Mouse (Mus musculus): Measurements from ENCODE around the gene 4930562C15Rik. TPM values are rescaled to one million over a fixed set of nuclear protein-coding genes. Genes with fewer than 3 reads are reported as not detected.
A peak's percentile ranks its signal among the peaks of the same experiment; 100 is the strongest.

The 4930562C15Rik gene
- polyA plus RNA-seq, 1 experiment from 2014 or later: 0.13 TPM

- H3K27me3 ChIP-seq (replicated peaks): no peaks in the 10 kb centered on the region
- no peak overlapping the region for H3K4me2 ChIP-seq
- H3K4me1 ChIP-seq: peaks cover 26% of the 10 kb centered on the region
- 87% methylated on average over 8 of the region's 8 CpGs for WGBS (ENCODE audit: insufficient replicate concordance)
- no peaks in the 10 kb centered on the region for H3K9me3 ChIP-seq (replicated peaks)
- no peak overlapping the region for H3K27ac ChIP-seq
- H3K36me3 ChIP-seq: peaks cover 49% of the 10 kb centered on the region
- H3K9ac ChIP-seq: no peak overlapping the region
- no peak overlapping the region for H3K4me3 ChIP-seq
- no peak for ATAC-seq
Observed at GRCm38 (mm10) chr16:4910758-4911157, 75.5 kb downstream of the 4930562C15Rik start.

GRCm38 (mm10) chr16:4912074-4912648, 76.9 kb downstream of the 4930562C15Rik start:
- H3K9ac ChIP-seq: no peak overlapping the region
- H3K4me1 ChIP-seq: peaks cover 26% of the 10 kb centered on the region
- H3K4me3 ChIP-seq: no peak overlapping the region
- no peaks in the 10 kb centered on the region for H3K9me3 ChIP-seq (replicated peaks)
- WGBS (ENCODE audit: insufficient replicate concordance): 63% methylated on average over 10 of the region's 10 CpGs
- peak; percentile 18 for ATAC-seq
- peaks cover 59% of the 10 kb centered on the region for H3K36me3 ChIP-seq
- peak overlapping the region; percentile 23; the same call in 1 of the 2 replicates for H3K27ac ChIP-seq
- no peak overlapping the region for H3K4me2 ChIP-seq
- no peaks in the 10 kb centered on the region for H3K27me3 ChIP-seq (replicated peaks)

- Histone ChIP-seq H3K4me2 (peak overlapping the region; percentile 30), H3K36me3 (peaks cover 56% of the 10 kb centered on the region)
Observed at GRCm38 (mm10) chr16:4912907-4913782, 77.9 kb downstream of the 4930562C15Rik start.

GRCm38 (mm10) chr16:4913783-4914735, 78.8 kb downstream of the 4930562C15Rik start:
- Histone ChIP-seq H3K4me1 (peaks cover 15% of the 10 kb centered on the region), H3K4me2 (peak overlapping the region; percentile 30), H3K9ac (no peak overlapping the region), H3K4me3 (no peak overlapping the region), H3K9me3 (replicated peaks) (no peaks in the 10 kb centered on the region), H3K27ac (peak overlapping the region; percentile 49), H3K27me3 (replicated peaks) (no peaks in the 10 kb centered on the region), H3K36me3 (peaks cover 55% of the 10 kb centered on the region)
- peak; percentile 31 for ATAC-seq
- WGBS (ENCODE audit: insufficient replicate concordance): 34% methylated on average over 12 of the region's 12 CpGs

More at GRCm38 (mm10) chr16:4912907-4913782, 77.9 kb downstream of the 4930562C15Rik start:
- Histone ChIP-seq H3K4me1 (peaks cover 17% of the 10 kb centered on the region), H3K4me3 (no peak overlapping the region), H3K27me3 (replicated peaks) (no peaks in the 10 kb centered on the region), H3K9ac (no peak overlapping the region), H3K9me3 (replicated peaks) (no peaks in the 10 kb centered on the region), H3K27ac (peak overlapping the region; percentile 49)
- WGBS (ENCODE audit: insufficient replicate concordance): 54% methylated on average over 11 of the region's 11 CpGs
- peak; percentile 14 for ATAC-seq

- Histone ChIP-seq H3K36me3 (peaks cover 37% of the 10 kb centered on the region), H3K27me3 (replicated peaks) (no peaks in the 10 kb centered on the region), H3K4me2 (no peak overlapping the region), H3K4me1 (peaks cover 15% of the 10 kb centered on the region), H3K9ac (no peak overlapping the region), H3K4me3 (no peak overlapping the region), H3K27ac (no peak overlapping the region), H3K9me3 (replicated peaks) (no peaks in the 10 kb centered on the region)
- ATAC-seq: no peak
- WGBS (ENCODE audit: insufficient replicate concordance): 67% methylated on average over 3 of the region's 3 CpGs
Observed at GRCm38 (mm10) chr16:4915931-4916330, 80.7 kb downstream of the 4930562C15Rik start.

- no peaks in the 10 kb centered on the region for H3K27me3 ChIP-seq (replicated peaks)
- peaks cover 15% of the 10 kb centered on the region for H3K4me1 ChIP-seq
- H3K9me3 ChIP-seq (replicated peaks): no peaks in the 10 kb centered on the region
- ATAC-seq: no peak
- H3K4me2 ChIP-seq: no peak overlapping the region
- no peak overlapping the region for H3K4me3 ChIP-seq
- H3K27ac ChIP-seq: no peak overlapping the region
- H3K36me3 ChIP-seq: peaks cover 30% of the 10 kb centered on the region
- no peak overlapping the region for H3K9ac ChIP-seq
- 61% methylated on average over 2 of the region's 2 CpGs for WGBS (ENCODE audit: insufficient replicate concordance)
Observed at GRCm38 (mm10) chr16:4916608-4917007, 81.4 kb downstream of the 4930562C15Rik start.

Other genes starting within 250 kb of the 4930562C15Rik start
- gene Glis2, start 240.7 kb upstream of the 4930562C15Rik start, polyA plus RNA-seq (2016; fragmentation: Nextera tagmentation; extraction: Ambion mirVana): 6.1 and 7.3 TPM in 2 replicates
- 76.2 and 81.9 TPM in 2 replicates for gene Pam16, start 210.4 kb upstream of the 4930562C15Rik start, polyA plus RNA-seq (2016; fragmentation: Nextera tagmentation; extraction: Ambion mirVana)
- gene Vasn, start 195.5 kb upstream of the 4930562C15Rik start, polyA plus RNA-seq (2016; fragmentation: Nextera tagmentation; extraction: Ambion mirVana): 4.7 and 5.0 TPM in 2 replicates
- gene Dnaja3, start 195.4 kb upstream of the 4930562C15Rik start, polyA plus RNA-seq (2016; fragmentation: Nextera tagmentation; extraction: Ambion mirVana): 69.2 and 74.2 TPM in 2 replicates
- 11.3 and 11.9 TPM in 2 replicates for gene Coro7, start 155.6 kb upstream of the 4930562C15Rik start, polyA plus RNA-seq (2016; fragmentation: Nextera tagmentation; extraction: Ambion mirVana)
- gene Nmral1, start 116.1 kb upstream of the 4930562C15Rik start, polyA plus RNA-seq (2016; fragmentation: Nextera tagmentation; extraction: Ambion mirVana): 50.0 and 53.0 TPM in 2 replicates
- 40.9 and 42.5 TPM in 2 replicates for gene Hmox2, start 109.1 kb upstream of the 4930562C15Rik start, polyA plus RNA-seq (2016; fragmentation: Nextera tagmentation; extraction: Ambion mirVana)
- gene Cdip1, start 45.1 kb upstream of the 4930562C15Rik start, polyA plus RNA-seq (2016; fragmentation: Nextera tagmentation; extraction: Ambion mirVana): 24.9 and 25.7 TPM in 2 replicates
- gene Ubald1, start 44.9 kb downstream of the 4930562C15Rik start, polyA plus RNA-seq (2016; fragmentation: Nextera tagmentation; extraction: Ambion mirVana): 14.7 and 16.8 TPM in 2 replicates
- 29.8 and 31.1 TPM in 2 replicates for gene Mgrn1, start 50.8 kb downstream of the 4930562C15Rik start, polyA plus RNA-seq (2016; fragmentation: Nextera tagmentation; extraction: Ambion mirVana)
- 61.2 and 62.7 TPM in 2 replicates for gene Nudt16l1, start 103.3 kb downstream of the 4930562C15Rik start, polyA plus RNA-seq (2016; fragmentation: Nextera tagmentation; extraction: Ambion mirVana)
- 16.8 and 19.7 TPM in 2 replicates for gene Anks3, start 128.8 kb downstream of the 4930562C15Rik start, polyA plus RNA-seq (2016; fragmentation: Nextera tagmentation; extraction: Ambion mirVana)
- 0.11 TPM in 1 of 2 replicates, not detected in the other for gene Sept12, start 162.4 kb downstream of the 4930562C15Rik start, polyA plus RNA-seq (2016; fragmentation: Nextera tagmentation; extraction: Ambion mirVana)
- gene Smim22, start 171.9 kb downstream of the 4930562C15Rik start, polyA plus RNA-seq (2016; fragmentation: Nextera tagmentation; extraction: Ambion mirVana): 5.7 and 6.9 TPM in 2 replicates
- 42.3 and 43.2 TPM in 2 replicates for gene Rogdi, start 178.1 kb downstream of the 4930562C15Rik start, polyA plus RNA-seq (2016; fragmentation: Nextera tagmentation; extraction: Ambion mirVana)
- 67.7 and 69.6 TPM in 2 replicates for gene Glyr1, start 214.4 kb downstream of the 4930562C15Rik start, polyA plus RNA-seq (2016; fragmentation: Nextera tagmentation; extraction: Ambion mirVana)
- gene Ubn1, start 214.6 kb downstream of the 4930562C15Rik start, polyA plus RNA-seq (2016; fragmentation: Nextera tagmentation; extraction: Ambion mirVana): 13.8 and 15.2 TPM in 2 replicates